Mouse (Mus musculus) CD4-positive helper T cell, adult 2 months (primary cell): ENCODE results near the gene Hoxd3.
A peak's percentile ranks its signal among the peaks of the same experiment; 100 is the strongest.

Experiments used
- DNase-seq: peaks from one replicate; pipeline ENCODE4 v3.0.0-alpha.2; 2012; ENCODE audit warnings: low read depth, missing footprints, low spot score

Hoxd3 gene

DNA sequence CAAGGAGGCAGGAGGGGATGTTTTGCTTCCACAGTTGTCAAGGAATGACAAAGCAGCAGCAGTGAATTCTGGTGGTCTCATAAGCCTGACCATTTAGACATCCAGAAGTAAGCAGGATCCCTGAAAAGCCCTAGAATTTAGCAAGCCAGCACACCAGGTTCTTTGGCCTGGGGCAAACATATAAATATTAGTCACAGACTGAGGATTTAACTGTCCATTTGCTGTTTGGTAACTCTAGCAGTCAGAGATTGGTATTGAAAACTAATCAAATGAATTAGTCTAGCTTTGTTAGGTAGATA is 30.2 kb downstream of the Hoxd3 start:
- no peak for DNase-seq

- DNase-seq, result no peak
Measured at GRCm38 (mm10) chr2:74745540-74746297, 34.0 kb downstream of the Hoxd3 start.

DNA sequence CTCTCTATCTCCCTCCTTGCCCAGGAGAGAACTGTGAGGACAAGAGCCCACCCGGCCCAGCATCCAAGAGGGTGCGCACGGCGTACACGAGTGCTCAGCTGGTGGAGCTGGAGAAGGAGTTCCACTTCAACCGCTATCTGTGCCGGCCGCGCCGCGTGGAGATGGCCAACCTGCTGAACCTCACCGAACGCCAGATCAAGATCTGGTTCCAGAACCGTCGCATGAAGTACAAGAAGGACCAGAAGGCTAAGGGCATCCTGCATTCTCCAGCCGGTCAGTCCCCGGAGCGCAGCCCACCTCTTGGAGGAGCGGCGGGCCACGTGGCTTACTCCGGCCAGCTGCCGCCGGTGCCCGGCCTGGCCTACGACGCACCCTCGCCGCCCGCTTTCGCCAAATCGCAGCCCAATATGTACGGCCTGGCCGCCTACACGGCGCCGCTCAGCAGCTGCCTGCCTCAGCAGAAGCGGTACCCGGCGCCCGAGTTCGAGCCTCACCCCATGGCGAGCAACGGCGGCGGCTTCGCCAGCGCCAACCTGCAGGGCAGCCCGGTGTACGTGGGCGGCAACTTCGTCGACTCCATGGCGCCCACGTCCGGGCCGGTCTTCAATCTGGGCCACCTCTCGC is 34.7 kb downstream of the Hoxd3 start:
- DNase-seq, result no peak

GRCm38 (mm10) chr2:74747006-74747405 is 35.3 kb downstream of the Hoxd3 start:
- DNase-seq, result no peak

GRCm38 (mm10) chr2:74747661-74748141 is 36.0 kb downstream of the Hoxd3 start:
- no peak for DNase-seq

DNA sequence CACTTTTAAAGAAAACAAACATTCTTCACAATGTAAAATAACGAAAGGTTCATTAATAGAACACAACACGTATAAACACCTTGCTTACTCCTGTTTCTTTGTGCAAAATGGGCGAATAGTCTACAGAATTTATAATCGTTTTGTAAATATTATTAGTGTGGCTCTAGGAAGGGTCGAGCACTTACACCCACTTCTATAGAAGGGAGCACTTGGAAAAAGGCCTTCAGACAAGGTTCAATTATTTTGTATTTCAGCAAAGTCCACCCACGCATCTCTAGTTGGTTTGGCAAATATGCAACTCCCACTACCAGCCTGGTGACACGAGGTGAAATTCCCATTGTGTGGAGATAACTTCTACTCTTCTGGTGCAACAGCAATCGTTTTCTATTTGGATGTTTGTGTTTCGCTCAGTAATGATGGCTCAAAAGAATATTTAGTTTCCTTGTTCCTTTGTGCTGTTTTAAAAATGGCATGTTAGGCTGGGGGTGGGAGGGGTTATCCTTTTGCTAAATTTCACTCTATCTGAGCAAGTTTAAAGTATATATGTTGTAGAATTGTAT is 36.8 kb downstream of the Hoxd3 start:
- no peak for DNase-seq

- DNase-seq, result peak; percentile 66
Measured at GRCm38 (mm10) chr2:74749337-74750121, 37.8 kb downstream of the Hoxd3 start.

GRCm38 (mm10) chr2:74750731-74751250 is 39.1 kb downstream of the Hoxd3 start:
- DNase-seq, result no peak

DNA sequence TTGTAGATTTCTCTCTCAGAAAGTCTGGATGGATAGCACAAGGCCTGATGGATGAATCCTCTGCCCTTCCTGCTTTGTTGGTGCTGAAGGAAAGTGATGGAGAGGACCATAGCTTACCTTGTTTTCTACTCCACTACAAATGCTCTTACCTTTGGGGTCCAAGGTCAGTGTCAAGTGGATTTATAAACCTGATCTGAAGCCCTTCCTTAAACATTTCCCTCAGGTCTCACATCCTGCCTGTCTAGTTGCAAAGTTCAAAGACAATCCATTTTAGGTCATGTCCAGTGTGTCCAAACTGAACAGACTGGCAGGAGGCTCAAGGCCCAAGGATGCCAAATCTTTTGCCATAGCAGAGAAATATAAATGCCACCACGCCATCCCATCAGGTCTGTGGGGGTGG is 40.1 kb downstream of the Hoxd3 start:
- DNase-seq, result no peak

- no peak for DNase-seq
Measured at GRCm38 (mm10) chr2:74752431-74753174, 40.9 kb downstream of the Hoxd3 start.

DNA sequence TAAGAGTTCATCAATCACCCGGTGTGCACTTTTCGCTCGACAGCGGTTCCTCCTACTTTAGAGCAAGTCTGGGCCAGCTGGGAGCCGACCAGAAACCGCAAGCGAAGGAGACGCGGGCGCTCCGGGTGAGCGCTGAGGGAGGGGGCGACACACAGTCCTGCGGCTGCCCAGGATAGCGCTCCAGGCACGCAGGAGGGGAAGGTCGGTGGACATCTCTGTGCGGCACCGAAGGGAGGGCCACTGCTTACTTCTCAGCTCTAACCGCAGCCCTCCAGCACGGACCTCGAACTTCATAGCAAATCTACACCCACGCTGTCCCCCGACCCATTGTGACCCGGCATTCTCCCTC is 41.4 kb downstream of the Hoxd3 start:
- no peak for DNase-seq

- no peak for DNase-seq
Measured at GRCm38 (mm10) chr2:74753711-74754110, 42.0 kb downstream of the Hoxd3 start.

DNA sequence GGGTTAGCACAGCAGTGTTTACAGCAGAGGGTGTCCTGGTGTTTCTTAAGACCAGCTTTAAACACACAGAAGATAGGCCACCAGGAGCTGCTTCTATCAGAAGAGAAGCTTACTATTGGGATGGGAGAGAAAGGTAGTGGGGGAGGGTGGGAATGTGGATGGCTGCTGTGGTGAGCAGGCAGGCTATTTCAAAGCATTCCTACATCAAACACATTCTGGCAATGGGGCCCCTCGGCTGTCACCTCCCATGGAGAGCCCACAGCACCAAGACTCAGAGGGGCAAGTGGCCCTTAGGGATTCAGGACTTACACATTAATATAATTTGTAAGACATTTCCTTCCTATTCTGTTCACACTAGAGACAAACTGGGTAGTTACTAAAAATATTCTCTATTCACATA is 48.4 kb downstream of the Hoxd3 start:
- no peak for DNase-seq

- DNase-seq, result no peak
Measured at GRCm38 (mm10) chr2:74761941-74762340, 50.2 kb downstream of the Hoxd3 start.

GRCm38 (mm10) chr2:74762522-74763244 is 51.0 kb downstream of the Hoxd3 start, which contains the start of gene Hoxd1:
TSS of gene Hoxd1 (plus strand) at chr2:74762980.
- DNase-seq, result no peak

- DNase-seq, result no peak
Measured at GRCm38 (mm10) chr2:74763245-74763735, 51.6 kb downstream of the Hoxd3 start.

DNA sequence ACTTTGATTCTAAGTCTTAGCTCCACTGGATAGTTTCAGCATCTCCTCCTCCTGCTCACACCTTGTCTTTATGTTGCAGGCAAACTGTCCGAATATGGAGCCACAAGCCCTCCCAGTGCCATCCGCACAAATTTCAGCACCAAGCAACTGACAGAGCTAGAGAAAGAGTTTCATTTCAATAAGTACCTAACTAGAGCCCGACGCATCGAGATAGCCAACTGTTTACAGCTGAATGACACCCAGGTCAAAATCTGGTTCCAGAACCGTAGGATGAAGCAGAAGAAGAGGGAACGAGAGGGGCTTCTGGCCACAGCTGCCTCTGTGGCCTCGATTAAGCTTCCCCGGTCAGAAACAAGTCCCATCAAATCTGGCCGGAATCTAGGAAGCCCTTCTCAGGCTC is 52.2 kb downstream of the Hoxd3 start:
- no peak for DNase-seq

DNA sequence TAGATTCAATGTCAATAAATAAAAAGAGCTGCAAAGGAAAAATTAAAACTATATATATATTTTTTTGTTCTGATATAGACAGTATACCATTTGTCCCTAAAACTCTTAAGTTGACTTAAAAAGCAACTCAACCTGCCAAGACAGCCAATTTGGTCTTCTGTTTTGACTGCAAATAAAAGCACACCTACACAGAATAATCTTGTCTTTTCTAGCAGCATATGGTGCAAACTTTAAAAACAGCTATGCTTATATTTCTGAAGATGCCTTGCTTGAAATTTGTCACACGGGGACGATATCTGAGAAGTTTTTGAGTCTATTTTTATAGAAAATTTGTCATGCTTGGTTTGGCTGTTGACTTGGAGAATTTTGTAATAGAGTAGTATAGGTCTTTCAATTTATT is 62.6 kb downstream of the Hoxd3 start:
- no peak for DNase-seq

DNA sequence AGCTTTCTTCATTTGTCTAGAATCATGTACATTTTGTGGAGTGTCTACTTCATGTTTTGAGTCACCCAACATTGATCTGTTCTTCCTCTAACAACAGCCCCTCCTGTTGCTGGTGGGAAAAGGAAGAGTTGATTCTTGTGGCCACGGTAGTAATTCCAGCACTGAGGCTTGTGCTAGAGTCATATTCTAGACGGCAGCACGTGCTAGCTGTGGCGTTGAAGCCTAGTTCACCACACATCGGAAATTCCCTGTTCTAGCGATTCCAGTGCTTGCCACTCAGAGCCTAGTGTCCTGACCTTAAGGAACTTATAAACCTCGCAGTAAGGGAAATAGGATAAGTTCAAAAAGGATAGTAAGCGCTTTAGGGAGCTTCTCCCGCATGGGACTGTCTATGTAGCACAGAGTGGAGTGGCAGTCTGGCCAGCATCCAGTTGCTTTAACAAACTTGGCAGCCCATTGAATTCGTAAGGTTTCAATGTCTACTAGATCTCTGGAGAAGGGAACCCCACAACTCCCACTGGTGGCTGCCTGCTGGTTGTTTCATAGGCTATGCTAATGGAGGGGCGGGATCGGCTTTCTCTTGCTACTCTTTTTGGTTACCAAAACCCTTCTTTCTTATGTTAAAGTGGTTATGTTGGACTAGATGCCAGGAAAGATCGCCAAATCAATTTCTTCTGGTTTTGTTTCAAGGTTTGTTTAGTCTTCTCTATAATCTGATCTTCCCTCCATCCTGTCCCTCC is 66.0 kb downstream of the Hoxd3 start:
- DNase-seq, result no peak

- DNase-seq, result no peak
Measured at GRCm38 (mm10) chr2:74781386-74781785, 69.7 kb downstream of the Hoxd3 start.
